Mouse (Mus musculus): Measurements from ENCODE around the gene Slc15a1. TPM values are rescaled to one million over a fixed set of nuclear protein-coding genes. Genes with fewer than 3 reads are reported as not detected.

The Slc15a1 gene
- not detected in 2 replicates for polyA plus RNA-seq (2014; fragmentation: Nextera tagmentation; extraction: Ambion mirVana)

- Histone ChIP-seq H3K27me3 (ENCODE audit: control insufficient read depth, insufficient read depth, low read length) (peaks cover 25% of the 10 kb centered on the region), H3K27ac (no peak within 1 kb of the TSS), H3K9ac (no peak within 1 kb of the TSS), H3K4me3 (replicated peaks; ENCODE audit: low read length) (no peak within 1 kb of the TSS), H3K4me1 (replicated peaks; ENCODE audit: control insufficient read depth, insufficient read depth, low read length) (no peaks in the 10 kb centered on the region; the same call in 1 of the 2 replicates), H3K4me2 (replicated peaks) (peak within 1 kb of the TSS; percentile 27; the same call in 1 of the 2 replicates), H3K36me3 (replicated peaks; ENCODE audit: control insufficient read depth, insufficient read depth) (no peaks in the 10 kb centered on the region), H3K9me3 (ENCODE audit: control insufficient read depth, low read length) (no peaks in the 10 kb centered on the region)
- 14% methylated on average over 33 of the region's 33 CpGs for WGBS
- no peak for ATAC-seq (ENCODE audit: low FRiP score)
- no peak for DNase-seq (ENCODE audit: low spot score)
These were observed at the start of gene Slc15a1 for GRCm38 (mm10) chr14:121504781-121505484. Slc15a1 (minus strand) TSS chr14:121505252.

- ATAC-seq (ENCODE audit: low FRiP score) (no peak), DNase-seq (ENCODE audit: low spot score) (no peak)
- no peaks in the 10 kb centered on the region for H3K27me3 ChIP-seq (ENCODE audit: control insufficient read depth, insufficient read depth, low read length)
- H3K36me3 ChIP-seq (replicated peaks; ENCODE audit: control insufficient read depth, insufficient read depth), result peaks cover 14% of the 10 kb centered on the region
- no peaks in the 10 kb centered on the region for H3K9me3 ChIP-seq (ENCODE audit: control insufficient read depth, low read length)
- H3K27ac ChIP-seq, result no peak overlapping the region
- H3K9ac ChIP-seq, result no peak overlapping the region
- no peaks in the 10 kb centered on the region for H3K4me1 ChIP-seq (replicated peaks; ENCODE audit: control insufficient read depth, insufficient read depth, low read length)
- no peak overlapping the region for H3K4me2 ChIP-seq (replicated peaks)
- H3K4me3 ChIP-seq (replicated peaks; ENCODE audit: low read length), result no peak overlapping the region
These were observed 48.7 kb upstream of the Slc15a1 start for GRCm38 (mm10) chr14:121553785-121554184.

GRCm38 (mm10) chr14:121552586-121552985 is 47.5 kb upstream of the Slc15a1 start:
- no peaks in the 10 kb centered on the region for H3K9me3 ChIP-seq (ENCODE audit: control insufficient read depth, low read length)
- peaks cover 14% of the 10 kb centered on the region for H3K36me3 ChIP-seq (replicated peaks; ENCODE audit: control insufficient read depth, insufficient read depth)
- no peak overlapping the region for H3K27ac ChIP-seq
- no peak overlapping the region for H3K9ac ChIP-seq
- H3K4me3 ChIP-seq (replicated peaks; ENCODE audit: low read length), result no peak overlapping the region
- no peak for ATAC-seq (ENCODE audit: low FRiP score)
- no peak for DNase-seq (ENCODE audit: low spot score)
- WGBS, result 83% methylated on average over 5 of the region's 5 CpGs
- H3K4me1 ChIP-seq (replicated peaks; ENCODE audit: control insufficient read depth, insufficient read depth, low read length), result no peaks in the 10 kb centered on the region
- no peak overlapping the region for H3K4me2 ChIP-seq (replicated peaks)
- no peaks in the 10 kb centered on the region for H3K27me3 ChIP-seq (ENCODE audit: control insufficient read depth, insufficient read depth, low read length)

- Histone ChIP-seq H3K27me3 (ENCODE audit: control insufficient read depth, insufficient read depth, low read length) (no peaks in the 10 kb centered on the region), H3K4me2 (replicated peaks) (no peak overlapping the region), H3K36me3 (replicated peaks; ENCODE audit: control insufficient read depth, insufficient read depth) (peaks cover 17% of the 10 kb centered on the region), H3K27ac (no peak overlapping the region), H3K4me1 (replicated peaks; ENCODE audit: control insufficient read depth, insufficient read depth, low read length) (no peaks in the 10 kb centered on the region), H3K4me3 (replicated peaks; ENCODE audit: low read length) (no peak overlapping the region), H3K9me3 (ENCODE audit: control insufficient read depth, low read length) (no peaks in the 10 kb centered on the region), H3K9ac (no peak overlapping the region)
- DNase-seq (ENCODE audit: low spot score) (no peak), ATAC-seq (ENCODE audit: low FRiP score) (no peak)
- WGBS, result 78% methylated on average over 6 of the region's 6 CpGs
These were observed 44.8 kb upstream of the Slc15a1 start for GRCm38 (mm10) chr14:121549834-121550233.

- no peak for DNase-seq (ENCODE audit: low spot score)
These were observed 42.7 kb upstream of the Slc15a1 start for GRCm38 (mm10) chr14:121547745-121548144.

GRCm38 (mm10) chr14:121546621-121547020 is 41.6 kb upstream of the Slc15a1 start:
- peaks cover 20% of the 10 kb centered on the region for H3K36me3 ChIP-seq (replicated peaks; ENCODE audit: control insufficient read depth, insufficient read depth)
- H3K9ac ChIP-seq, result no peak overlapping the region
- no peak overlapping the region for H3K4me3 ChIP-seq (replicated peaks; ENCODE audit: low read length)
- ATAC-seq (ENCODE audit: low FRiP score), result no peak
- no peak overlapping the region for H3K27ac ChIP-seq
- H3K4me2 ChIP-seq (replicated peaks), result no peak overlapping the region
- no peaks in the 10 kb centered on the region for H3K9me3 ChIP-seq (ENCODE audit: control insufficient read depth, low read length)
- DNase-seq (ENCODE audit: low spot score), result no peak
- H3K27me3 ChIP-seq (ENCODE audit: control insufficient read depth, insufficient read depth, low read length), result no peaks in the 10 kb centered on the region
- WGBS, result 94% methylated on average over 5 of the region's 5 CpGs
- no peaks in the 10 kb centered on the region for H3K4me1 ChIP-seq (replicated peaks; ENCODE audit: control insufficient read depth, insufficient read depth, low read length)

More at GRCm38 (mm10) chr14:121547745-121548144, 42.7 kb upstream of the Slc15a1 start:
- peaks cover 20% of the 10 kb centered on the region for H3K36me3 ChIP-seq (replicated peaks; ENCODE audit: control insufficient read depth, insufficient read depth)
- no peak for ATAC-seq (ENCODE audit: low FRiP score)
- H3K27me3 ChIP-seq (ENCODE audit: control insufficient read depth, insufficient read depth, low read length), result no peaks in the 10 kb centered on the region
- H3K9me3 ChIP-seq (ENCODE audit: control insufficient read depth, low read length), result no peaks in the 10 kb centered on the region
- H3K9ac ChIP-seq, result no peak overlapping the region
- WGBS, result 61% methylated on average over 7 of the region's 7 CpGs
- H3K4me1 ChIP-seq (replicated peaks; ENCODE audit: control insufficient read depth, insufficient read depth, low read length), result no peaks in the 10 kb centered on the region
- H3K27ac ChIP-seq, result no peak overlapping the region
- H3K4me2 ChIP-seq (replicated peaks), result no peak overlapping the region
- H3K4me3 ChIP-seq (replicated peaks; ENCODE audit: low read length), result no peak overlapping the region

GRCm38 (mm10) chr14:121545551-121546331 is 40.7 kb upstream of the Slc15a1 start:
- Histone ChIP-seq H3K4me3 (replicated peaks; ENCODE audit: low read length) (no peak overlapping the region), H3K27ac (no peak overlapping the region), H3K36me3 (replicated peaks; ENCODE audit: control insufficient read depth, insufficient read depth) (peaks cover 20% of the 10 kb centered on the region), H3K9ac (no peak overlapping the region), H3K9me3 (ENCODE audit: control insufficient read depth, low read length) (no peaks in the 10 kb centered on the region), H3K4me2 (replicated peaks) (no peak overlapping the region), H3K4me1 (replicated peaks; ENCODE audit: control insufficient read depth, insufficient read depth, low read length) (no peaks in the 10 kb centered on the region), H3K27me3 (ENCODE audit: control insufficient read depth, insufficient read depth, low read length) (no peaks in the 10 kb centered on the region)
- DNase-seq (ENCODE audit: low spot score), result no peak
- whole genome bisulfite sequencing, result 85% methylated on average over 14 of the region's 14 CpGs
- no peak for ATAC-seq (ENCODE audit: low FRiP score)

- H3K9me3 ChIP-seq (ENCODE audit: control insufficient read depth, low read length), result no peaks in the 10 kb centered on the region
- 89% methylated on average over 7 of the region's 7 CpGs for WGBS
- no peak overlapping the region for H3K4me2 ChIP-seq (replicated peaks)
These were observed 36.2 kb upstream of the Slc15a1 start for GRCm38 (mm10) chr14:121541262-121541661.

GRCm38 (mm10) chr14:121534501-121534900 is 29.4 kb upstream of the Slc15a1 start:
- no peak overlapping the region for H3K9ac ChIP-seq
- H3K4me3 ChIP-seq (replicated peaks; ENCODE audit: low read length), result no peak overlapping the region
- H3K27ac ChIP-seq, result no peak overlapping the region
- H3K4me1 ChIP-seq (replicated peaks; ENCODE audit: control insufficient read depth, insufficient read depth, low read length), result no peaks in the 10 kb centered on the region
- 89% methylated on average over 3 of the region's 3 CpGs for WGBS
- no peak overlapping the region for H3K4me2 ChIP-seq (replicated peaks)
- DNase-seq (ENCODE audit: low spot score) (no peak), ATAC-seq (ENCODE audit: low FRiP score) (no peak)
- no peaks in the 10 kb centered on the region for H3K36me3 ChIP-seq (replicated peaks; ENCODE audit: control insufficient read depth, insufficient read depth)
- H3K9me3 ChIP-seq (ENCODE audit: control insufficient read depth, low read length), result no peaks in the 10 kb centered on the region
- H3K27me3 ChIP-seq (ENCODE audit: control insufficient read depth, insufficient read depth, low read length), result no peaks in the 10 kb centered on the region

More at GRCm38 (mm10) chr14:121541262-121541661, 36.2 kb upstream of the Slc15a1 start:
- H3K4me1 ChIP-seq (replicated peaks; ENCODE audit: control insufficient read depth, insufficient read depth, low read length), result no peaks in the 10 kb centered on the region
- ATAC-seq (ENCODE audit: low FRiP score), result no peak
- peaks cover 11% of the 10 kb centered on the region; the same call in 1 of the 2 replicates for H3K36me3 ChIP-seq (replicated peaks; ENCODE audit: control insufficient read depth, insufficient read depth)
- DNase-seq (ENCODE audit: low spot score), result no peak
- H3K27ac ChIP-seq, result no peak overlapping the region
- H3K27me3 ChIP-seq (ENCODE audit: control insufficient read depth, insufficient read depth, low read length), result no peaks in the 10 kb centered on the region
- H3K9ac ChIP-seq, result no peak overlapping the region
- no peak overlapping the region for H3K4me3 ChIP-seq (replicated peaks; ENCODE audit: low read length)

All from hindbrain, embryonic 14.5 days (tissue).